Mouse (Mus musculus): ENCODE measurements around the gene Taf1c. TPM values are rescaled to one million over a fixed set of nuclear protein-coding genes. Genes with fewer than 3 reads are reported as not detected.

Taf1c gene
- polyA plus RNA-seq, 1 experiment from 2014 or later: 14.7 TPM

Other genes starting within 250 kb of the Taf1c start
- 16.8 and 18.5 TPM in 2 replicates for gene Mlycd, start 210.3 kb downstream of the Taf1c start, polyA plus RNA-seq (2015; fragmentation: Nextera tagmentation; extraction: Ambion mirVana)
- gene Osgin1, start 171.1 kb downstream of the Taf1c start, polyA plus RNA-seq (2015; fragmentation: Nextera tagmentation; extraction: Ambion mirVana): 0.38 TPM in 2 replicates
- gene Necab2, start 158.5 kb downstream of the Taf1c start, polyA plus RNA-seq (2015; fragmentation: Nextera tagmentation; extraction: Ambion mirVana): 45.8 and 48.3 TPM in 2 replicates
- 0.13 and 0.22 TPM in 2 replicates for gene Slc38a8, start 103.5 kb downstream of the Taf1c start, polyA plus RNA-seq (2015; fragmentation: Nextera tagmentation; extraction: Ambion mirVana)
- gene Mbtps1, start 46.5 kb downstream of the Taf1c start, polyA plus RNA-seq (2015; fragmentation: Nextera tagmentation; extraction: Ambion mirVana): 50.7 and 54.0 TPM in 2 replicates
- gene Hsdl1, start 30.0 kb downstream of the Taf1c start, polyA plus RNA-seq (2015; fragmentation: Nextera tagmentation; extraction: Ambion mirVana): 153 and 162 TPM in 2 replicates
- gene Dnaaf1, start 30.0 kb downstream of the Taf1c start, polyA plus RNA-seq (2015; fragmentation: Nextera tagmentation; extraction: Ambion mirVana): 0.35 and 0.74 TPM in 2 replicates
- 0.10 and 0.34 TPM in 2 replicates for gene Adad2, start 7.5 kb upstream of the Taf1c start, polyA plus RNA-seq (2015; fragmentation: Nextera tagmentation; extraction: Ambion mirVana)
- gene Kcng4, start 30.5 kb upstream of the Taf1c start, polyA plus RNA-seq (2015; fragmentation: Nextera tagmentation; extraction: Ambion mirVana): 0.10 and 0.13 TPM in 2 replicates
- 6.1 and 6.6 TPM in 2 replicates for gene Wfdc1, start 61.1 kb upstream of the Taf1c start, polyA plus RNA-seq (2015; fragmentation: Nextera tagmentation; extraction: Ambion mirVana)
- gene Atp2c2, start 94.8 kb upstream of the Taf1c start, polyA plus RNA-seq (2015; fragmentation: Nextera tagmentation; extraction: Ambion mirVana): 0.32 and 0.38 TPM in 2 replicates
- 10.1 and 13.2 TPM in 2 replicates for gene Tldc1, start 173.2 kb upstream of the Taf1c start, polyA plus RNA-seq (2015; fragmentation: Nextera tagmentation; extraction: Ambion mirVana)
- 147 and 151 TPM in 2 replicates for gene Cotl1, start 235.3 kb upstream of the Taf1c start, polyA plus RNA-seq (2015; fragmentation: Nextera tagmentation; extraction: Ambion mirVana)